Mouse (Mus musculus) neutrophil, adult 59 days (primary cell): ENCODE data around the gene Gpr146. TPM values are rescaled to one million over a fixed set of nuclear protein-coding genes. Genes with fewer than 3 reads are reported as not detected.

Experiments used
- total RNA-seq, 2 experiments: library from RNA; stranded (reverse); gene quantifications; 1 replicate in 1 of 2; 2 replicates in 1 of 2; pipeline ENCODE4 v1.2.4; 2023

Gene Gpr146
- total RNA-seq: 10 to 100 TPM in 1 of 2 experiments, 1 to 10 TPM in 1; 9.1 to 10.2 TPM

GRCm38 (mm10) chr5:139377468-139378270 lies at the start of gene Gpr146:
Gene Gpr146 (plus strand): TSS chr5:139377697.

DNA sequence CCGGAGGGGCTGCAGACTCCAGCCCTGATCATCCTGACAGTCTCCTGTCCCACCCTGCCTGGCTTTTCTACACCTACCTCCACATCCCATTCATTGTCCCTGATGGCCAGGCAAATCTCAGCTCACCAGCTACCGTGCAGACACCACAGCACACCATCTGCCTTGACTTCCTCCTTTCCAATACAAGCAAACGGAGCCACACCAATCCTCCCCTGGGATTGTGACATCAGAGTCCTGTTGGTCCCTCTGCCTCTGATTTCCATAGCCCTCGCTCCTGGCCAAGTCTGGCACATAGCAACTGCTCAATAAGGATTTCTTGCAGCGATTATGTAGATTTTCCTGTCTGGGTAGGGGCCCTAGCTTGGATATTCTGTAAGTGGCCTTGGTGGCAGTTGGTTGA lies 26.4 kb upstream of the Gpr146 start, which contains the start of gene Cox19:
Cox19 (minus strand) TSS at position 285 of the 400 bp plus-strand sequence.

GRCm38 (mm10) chr5:139352317-139352716 lies 25.2 kb upstream of the Gpr146 start, which contains the start of gene Cyp2w1:
Gene Cyp2w1 (plus strand): TSS chr5:139352617.

GRCm38 (mm10) chr5:139404801-139405401 lies 27.4 kb downstream of the Gpr146 start, which contains the start of gene C130050O18Rik:
Gene C130050O18Rik (plus strand): TSS chr5:139405280.

DNA sequence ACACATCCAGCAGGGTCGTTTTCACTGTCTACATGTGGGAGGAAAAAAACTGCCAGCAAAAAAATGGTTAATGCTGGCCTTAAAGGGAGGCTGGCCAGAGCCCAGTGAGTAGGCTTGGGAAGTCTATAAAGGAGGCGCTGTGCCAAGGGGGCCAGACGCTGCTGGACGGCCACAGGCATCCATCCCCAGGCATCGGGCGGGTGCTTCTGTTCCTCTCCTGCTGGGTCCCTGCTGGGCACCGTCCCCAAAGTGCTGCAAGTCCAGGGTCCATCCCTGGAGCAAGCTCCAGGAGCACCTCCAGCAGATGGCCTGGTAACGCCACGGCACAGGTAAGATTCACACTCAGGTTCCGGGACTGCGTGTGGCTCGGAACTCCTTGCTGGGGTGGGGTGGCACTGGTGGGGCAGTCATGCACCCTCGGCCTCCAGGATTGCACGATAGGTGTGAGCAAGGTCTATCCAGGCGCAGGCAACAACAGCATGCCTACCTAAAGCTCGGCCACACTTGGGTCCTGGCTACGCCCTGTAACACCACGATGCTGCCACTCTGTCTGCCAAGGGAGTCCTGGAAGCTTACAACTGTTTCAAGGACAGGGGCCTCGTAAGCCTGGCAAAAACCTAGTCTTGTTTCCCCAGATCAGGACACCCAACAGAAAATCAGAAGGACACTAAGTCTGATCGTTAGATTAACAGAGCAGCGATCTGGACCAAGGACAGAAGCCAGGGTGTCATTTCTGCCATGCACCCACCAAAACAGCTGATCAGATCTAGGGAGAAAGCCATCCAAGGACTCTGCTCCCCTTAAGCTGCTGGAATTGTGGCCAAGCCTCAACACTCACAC lies 45.7 kb downstream of the Gpr146 start, which contains the start of gene Gper1:
Gper1 (plus strand) TSS at position 126 of the 840 bp plus-strand sequence.

Other genes with a start within 250 kb of the Gpr146 start
- under 1 TPM; 0.35 to 0.53 TPM for gene Prkar1b, start 227.7 kb upstream of the Gpr146 start, total RNA-seq
- gene Dnaaf5, start 227.5 kb upstream of the Gpr146 start, total RNA-seq: 1 to 10 TPM; 4.0 to 4.8 TPM
- 10 to 100 TPM; 57.5 to 65.3 TPM for gene Sun1, start 177.1 kb upstream of the Gpr146 start, total RNA-seq
- gene Get4, start 125.4 kb upstream of the Gpr146 start, total RNA-seq: 10 to 100 TPM; 31.9 to 34.4 TPM
- 10 to 100 TPM; 77.5 to 95.1 TPM for gene Adap1, start 52.1 kb upstream of the Gpr146 start, total RNA-seq
- gene Cox19, start 26.3 kb upstream of the Gpr146 start, total RNA-seq: 10 to 100 TPM; 25.7 to 26.6 TPM
- gene Cyp2w1, start 25.1 kb upstream of the Gpr146 start, total RNA-seq: not detected
- gene C130050O18Rik, start 27.6 kb downstream of the Gpr146 start, total RNA-seq: 10 to 100 TPM; 29.8 to 32.2 TPM
- under 1 TPM; 0.24 to 0.29 TPM for gene Gper1, start 45.5 kb downstream of the Gpr146 start, total RNA-seq
- gene 3110082I17Rik, start 82.8 kb downstream of the Gpr146 start, total RNA-seq: 10 to 100 TPM in 1 of 2 experiments, 1 to 10 TPM in 1; 9.7 to 11.1 TPM
- 100 to 1,000 TPM; 134 to 142 TPM for gene Zfand2a, start 106.9 kb downstream of the Gpr146 start, total RNA-seq
- gene Uncx, start 165.8 kb downstream of the Gpr146 start, total RNA-seq: not detected